7 mouse cellular contexts compared by ENCODE assay signal in genomic region chr7:27167475-27168094, GRCm38 (mm10). TPM values are rescaled to one million over a fixed set of nuclear protein-coding genes. Genes with fewer than 3 reads are reported as not detected.
DNase-seq lines count a peak whose midpoint lies in the region; ATAC-seq and TF ChIP-seq lines count a peak whose summit lies in the region.

No protein-coding gene starts in this region.

- no peaks in the 10 kb centered on the region for H3K27me3 ChIP-seq in lung, postnatal 0 days (replicated peaks; ENCODE audit: insufficient read depth, low read length)
- H3K27me3 ChIP-seq in forebrain, embryonic 16.5 days (replicated peaks; ENCODE audit: control insufficient read depth, insufficient read depth, low read length), result no peaks in the 10 kb centered on the region
- H3K27me3 ChIP-seq in liver, embryonic 11.5 days (replicated peaks; ENCODE audit: control insufficient read depth, insufficient read depth, low read length), result no peaks in the 10 kb centered on the region
- no peaks in the 10 kb centered on the region for H3K27me3 ChIP-seq in stomach, embryonic 15.5 days (replicated peaks)

- H3K27ac ChIP-seq in lung, postnatal 0 days (ENCODE audit: low read length), result peak overlapping the region; percentile 99
- H3K27ac ChIP-seq in forebrain, embryonic 16.5 days (ENCODE audit: low read length), result peak overlapping the region; percentile 98
- peak overlapping the region; percentile 93 for H3K27ac ChIP-seq in liver, embryonic 11.5 days (ENCODE audit: low read depth, low read length)
- peak overlapping the region; percentile 98 for H3K27ac ChIP-seq in stomach, embryonic 15.5 days

- H3K4me2 ChIP-seq in lung, postnatal 0 days (replicated peaks; ENCODE audit: low read depth, low read length), result peak overlapping the region; percentile 73
- peak overlapping the region; percentile 84 for H3K4me2 ChIP-seq in forebrain, embryonic 16.5 days (ENCODE audit: low read length)
- peak overlapping the region; percentile 89 for H3K4me2 ChIP-seq in liver, embryonic 11.5 days
- peak overlapping the region; percentile 77 for H3K4me2 ChIP-seq in stomach, embryonic 15.5 days

- peak overlapping the region; percentile 82 for H3K4me3 ChIP-seq in lung, postnatal 0 days (ENCODE audit: low read depth, low read length)
- H3K4me3 ChIP-seq in forebrain, embryonic 16.5 days (replicated peaks; ENCODE audit: low read length), result peak overlapping the region; percentile 63
- H3K4me3 ChIP-seq in liver, embryonic 11.5 days (ENCODE audit: low read depth, low read length), result peak overlapping the region; percentile 76
- peak overlapping the region; percentile 74 for H3K4me3 ChIP-seq in stomach, embryonic 15.5 days (replicated peaks)

- peaks cover 9% of the 10 kb centered on the region; the same call in 1 of the 2 replicates for H3K36me3 ChIP-seq in lung, postnatal 0 days (ENCODE audit: insufficient read depth, low read length)
- peaks cover 3% of the 10 kb centered on the region; the same call in 1 of the 2 replicates for H3K36me3 ChIP-seq in forebrain, embryonic 16.5 days (ENCODE audit: control insufficient read depth, insufficient read depth)
- H3K36me3 ChIP-seq in liver, embryonic 11.5 days (ENCODE audit: control insufficient read depth, insufficient read depth, low read length), result peaks cover 13% of the 10 kb centered on the region
- H3K36me3 ChIP-seq in stomach, embryonic 15.5 days, result peaks cover 29% of the 10 kb centered on the region

- H3K4me1 ChIP-seq in lung, postnatal 0 days (ENCODE audit: insufficient read depth, low read depth, low read length), result peaks cover 28% of the 10 kb centered on the region; the same call in 1 of the 2 replicates
- H3K4me1 ChIP-seq in forebrain, embryonic 16.5 days (replicated peaks; ENCODE audit: control insufficient read depth, insufficient read depth, low read length), result peaks cover 39% of the 10 kb centered on the region
- H3K4me1 ChIP-seq in liver, embryonic 11.5 days (replicated peaks; ENCODE audit: control insufficient read depth, insufficient read depth, low read length), result peaks cover 33% of the 10 kb centered on the region
- H3K4me1 ChIP-seq in stomach, embryonic 15.5 days, result peaks cover 38% of the 10 kb centered on the region

- ATAC-seq in lung, postnatal 0 days, result no peak
- ATAC-seq in forebrain, embryonic 16.5 days, result no peak
- no peak for ATAC-seq in liver, embryonic 11.5 days (replicated peaks; ENCODE audit: low FRiP score)
- no peak for ATAC-seq in stomach, embryonic 15.5 days (ENCODE audit: insufficient read depth, low FRiP score, low read depth)

- no peak for TF ChIP-seq CTCF in lung, postnatal 0 days (IDR thresholded peaks at IDR 0.05)

- no peaks in the 10 kb centered on the region for H3K9me3 ChIP-seq in lung, postnatal 0 days (ENCODE audit: low read length)
- no peaks in the 10 kb centered on the region for H3K9me3 ChIP-seq in forebrain, embryonic 16.5 days (ENCODE audit: control insufficient read depth, low read length)
- no peaks in the 10 kb centered on the region for H3K9me3 ChIP-seq in liver, embryonic 11.5 days (ENCODE audit: control insufficient read depth, low read length)
- no peaks in the 10 kb centered on the region for H3K9me3 ChIP-seq in stomach, embryonic 15.5 days

- no peak overlapping the region; the same call in 1 of the 2 replicates for H3K9ac ChIP-seq in lung, postnatal 0 days (replicated peaks; ENCODE audit: low read depth)
- H3K9ac ChIP-seq in forebrain, embryonic 16.5 days (replicated peaks; ENCODE audit: low read depth, low read length), result peak overlapping the region; percentile 91
- peak overlapping the region; percentile 90 for H3K9ac ChIP-seq in liver, embryonic 11.5 days (ENCODE audit: low read depth, low read length)
- peak overlapping the region; percentile 34; the same call in 1 of the 2 replicates for H3K9ac ChIP-seq in stomach, embryonic 15.5 days

- WGBS in lung, postnatal 0 days, result 72% methylated on average over 11 of the region's 11 CpGs
- 74% methylated on average over 11 of the region's 11 CpGs for WGBS in forebrain, embryonic 16.5 days
- 78% methylated on average over 11 of the region's 11 CpGs for WGBS in liver, embryonic 11.5 days
- 72% methylated on average over 11 of the region's 11 CpGs for WGBS in stomach, embryonic 15.5 days

- TF ChIP-seq EP300 in lung, postnatal 0 days (IDR thresholded peaks at IDR 0.05), result no peak

- no peak for DNase-seq in lung, postnatal 0 days (ENCODE audit: low spot score)
- no peak for DNase-seq in lung, postnatal 10 days
- DNase-seq in liver, embryonic 11.5 days (ENCODE audit: low spot score), result no peak
- DNase-seq in frontal cortex, postnatal 10 days (ENCODE audit: low spot score in 2 of 2), result no peak
- no peak for DNase-seq in layer of hippocampus, adult 11-12 months (ENCODE audit: low spot score)

RNA-seq across cellular contexts. Expression of gene Egln2, which starts 1.0 kb away (rescaled TPM):
- polyA plus RNA-seq in lung, postnatal 0 days (2015; fragmentation: Nextera tagmentation; extraction: Ambion mirVana), result 68.0 and 75.1 TPM in 2 replicates
- 93.4 and 100 TPM in 2 replicates for polyA plus RNA-seq in forebrain, embryonic 16.5 days (2015; fragmentation: Nextera tagmentation; extraction: Ambion mirVana)
- 37.1 and 39.7 TPM in 2 replicates for polyA plus RNA-seq in liver, embryonic 11.5 days (2014; fragmentation: Nextera tagmentation; extraction: Ambion mirVana)
- polyA plus RNA-seq in stomach, embryonic 15.5 days (2015; fragmentation: Nextera tagmentation; extraction: Ambion mirVana), result 68.9 and 73.7 TPM in 2 replicates

RNA-seq across cellular contexts. Expression of gene Rab4b, which starts 11.1 kb away (rescaled TPM):
- polyA plus RNA-seq in lung, postnatal 0 days (2015; fragmentation: Nextera tagmentation; extraction: Ambion mirVana), result 79.6 and 82.3 TPM in 2 replicates
- polyA plus RNA-seq in forebrain, embryonic 16.5 days (2015; fragmentation: Nextera tagmentation; extraction: Ambion mirVana), result 80.8 and 88.3 TPM in 2 replicates
- 40.9 and 44.8 TPM in 2 replicates for polyA plus RNA-seq in liver, embryonic 11.5 days (2014; fragmentation: Nextera tagmentation; extraction: Ambion mirVana)
- polyA plus RNA-seq in stomach, embryonic 15.5 days (2015; fragmentation: Nextera tagmentation; extraction: Ambion mirVana), result 63.5 and 65.3 TPM in 2 replicates

RNA-seq across cellular contexts. Expression of gene Gm21983, which starts 13.3 kb away (rescaled TPM):
- polyA plus RNA-seq in lung, postnatal 0 days (2015; fragmentation: Nextera tagmentation; extraction: Ambion mirVana), result 0.35 TPM in 1 of 2 replicates, not detected in the other
- polyA plus RNA-seq in forebrain, embryonic 16.5 days (2015; fragmentation: Nextera tagmentation; extraction: Ambion mirVana), result 0.78 TPM in 1 of 2 replicates, not detected in the other
- polyA plus RNA-seq in liver, embryonic 11.5 days (2014; fragmentation: Nextera tagmentation; extraction: Ambion mirVana), result not detected in 2 replicates
- polyA plus RNA-seq in stomach, embryonic 15.5 days (2015; fragmentation: Nextera tagmentation; extraction: Ambion mirVana), result 0.59 TPM in 1 of 2 replicates, not detected in the other

RNA-seq across cellular contexts. Expression of gene Mia, which starts 13.4 kb away (rescaled TPM):
- 24.9 and 31.5 TPM in 2 replicates for polyA plus RNA-seq in lung, postnatal 0 days (2015; fragmentation: Nextera tagmentation; extraction: Ambion mirVana)
- 8.3 and 10.4 TPM in 2 replicates for polyA plus RNA-seq in forebrain, embryonic 16.5 days (2015; fragmentation: Nextera tagmentation; extraction: Ambion mirVana)
- 0.73 and 1.3 TPM in 2 replicates for polyA plus RNA-seq in liver, embryonic 11.5 days (2014; fragmentation: Nextera tagmentation; extraction: Ambion mirVana)
- polyA plus RNA-seq in stomach, embryonic 15.5 days (2015; fragmentation: Nextera tagmentation; extraction: Ambion mirVana), result 12.3 and 21.2 TPM in 2 replicates

RNA-seq across cellular contexts. Expression of gene Cyp2t4, which starts 14.1 kb away (rescaled TPM):
- 0.14 TPM in 1 of 2 replicates, not detected in the other for polyA plus RNA-seq in lung, postnatal 0 days (2015; fragmentation: Nextera tagmentation; extraction: Ambion mirVana)
- 0.33 TPM in 1 of 2 replicates, not detected in the other for polyA plus RNA-seq in forebrain, embryonic 16.5 days (2015; fragmentation: Nextera tagmentation; extraction: Ambion mirVana)
- not detected in 2 replicates for polyA plus RNA-seq in liver, embryonic 11.5 days (2014; fragmentation: Nextera tagmentation; extraction: Ambion mirVana)
- polyA plus RNA-seq in stomach, embryonic 15.5 days (2015; fragmentation: Nextera tagmentation; extraction: Ambion mirVana), result not detected in 2 replicates
